Mouse (Mus musculus) olfactory bulb, adult 2 months (tissue): Measurements from ENCODE around the gene Pmel. TPM values are rescaled to one million over a fixed set of nuclear protein-coding genes. Genes with fewer than 3 reads are reported as not detected.
"Not testable (repeated sequence)": the region's sequence is repeated elsewhere in the genome, so short reads cannot be mapped to it uniquely, and the experiment has no call there.

Experiments
- H3K27ac ChIP-seq: fragments of 200-500 bp; 2 replicates; pipeline ENCODE4 v1.5.1; 2012; ENCODE audit warnings: low read depth, low read length; ENCODE audit not compliant: insufficient read depth
- H3K4me1 ChIP-seq: fragments of 200-500 bp; 2 replicates; pipeline ENCODE4 v1.6.1; 2012; ENCODE audit warnings: low read length; ENCODE audit not compliant: control insufficient read depth, insufficient read depth
- H3K4me3 ChIP-seq: fragments of 200-500 bp; 2 replicates; pipeline ENCODE4 v1.5.1; 2012; ENCODE audit warnings: mild to moderate bottlenecking, low read depth, low read length, moderate library complexity; ENCODE audit not compliant: insufficient read depth
- CTCF ChIP-seq: fragments of 200-500 bp; IDR thresholded peaks from 2 replicates; pipeline ENCODE4 v1.5.1; 2012; ENCODE audit warnings: low read depth, mild to moderate bottlenecking, low read length, moderate library complexity; ENCODE audit not compliant: insufficient read depth
- POLR2A ChIP-seq: fragments of 200-500 bp; IDR thresholded peaks from 2 replicates; pipeline ENCODE4 v1.6.1; 2012; ENCODE audit warnings: mild to moderate bottlenecking, low read depth, low read length, moderate library complexity; ENCODE audit not compliant: insufficient read depth
- WGBS: fragments of 180-500 bp; shearing (Covaris S2); methylation state at CpG from one replicate; pipeline ENCODE4 v1.1.7; 2018; 5-methylcytosine and 5-hydroxymethylcytosine counted together
- polyA plus RNA-seq: library from polyadenylated mRNA; stranded (reverse); fragments of >200 nt; gene quantifications from 2 replicates; pipeline ENCODE4 v1.2.4, GENCODE M21; 2012; ENCODE audit warnings: low replicate concordance; ENCODE audit not compliant: missing spikeins, insufficient read depth, insufficient read length

Gene Pmel
- polyA plus RNA-seq, 1 experiment: not detected

- H3K4me1 ChIP-seq: 0 out of 2 replicates have a peak, but pooled peaks cover 7% of the 10 kb centered on the region
- no peak for TF ChIP-seq CTCF
- H3K27ac ChIP-seq: no peak overlapping the region
- WGBS: 77% methylated on average over 11 of the region's 11 CpGs
- no peak overlapping the region for H3K4me3 ChIP-seq
These were observed 4.4 kb upstream of the Pmel start for GRCm38 (mm10) chr10:128699611-128700010.

- TF ChIP-seq CTCF: no peak
- no peak for TF ChIP-seq POLR2A
- Histone ChIP-seq H3K27ac (no peak overlapping the region), H3K4me3 (no peak overlapping the region), H3K4me1 (peaks cover 11% of the 10 kb centered on the region)
- WGBS: 87% methylated on average over 5 of the region's 5 CpGs
These were observed 3.3 kb upstream of the Pmel start for GRCm38 (mm10) chr10:128700712-128701111.

GRCm38 (mm10) chr10:128702328-128703007 is 1.5 kb upstream of the Pmel start:
- H3K27ac ChIP-seq: no peak overlapping the region
- 72% methylated on average over 6 of the region's 6 CpGs for WGBS
- no peak overlapping the region for H3K4me3 ChIP-seq
- peaks cover 9% of the 10 kb centered on the region for H3K4me1 ChIP-seq
- TF ChIP-seq CTCF: no peak
- TF ChIP-seq POLR2A: no peak

GRCm38 (mm10) chr10:128704491-128705316 is 709 bp downstream of the Pmel start, which contains the start of gene Cdk2:
Gene Cdk2, minus strand, starts transcription at chr10:128705031.
- Histone ChIP-seq H3K4me3 (peak within 1 kb of the TSS; percentile 64), H3K27ac (no peak within 1 kb of the TSS), H3K4me1 (peaks cover 9% of the 10 kb centered on the region)
- under 1% methylated on average over 62 of the region's 62 CpGs for WGBS
- no peak for TF ChIP-seq POLR2A
- TF ChIP-seq CTCF: no peak

- Histone ChIP-seq H3K4me1 (peaks cover 9% of the 10 kb centered on the region), H3K27ac (no peak overlapping the region), H3K4me3 (peak overlapping the region; percentile 64)
- WGBS: 7% methylated on average over 11 of the region's 11 CpGs
- TF ChIP-seq POLR2A (no peak), CTCF (no peak)
These were observed 1.3 kb downstream of the Pmel start for GRCm38 (mm10) chr10:128705317-128705693.

GRCm38 (mm10) chr10:128711318-128711717 is 7.3 kb downstream of the Pmel start:
- WGBS: 98% methylated on average over 7 of the region's 7 CpGs
- not testable (repeated sequence) for H3K4me1 ChIP-seq

GRCm38 (mm10) chr10:128715559-128716537 is 11.9 kb downstream of the Pmel start:
- Histone ChIP-seq H3K4me1 (no peaks in the 10 kb centered on the region), H3K27ac (no peak overlapping the region), H3K4me3 (no peak overlapping the region)
- no peak for TF ChIP-seq POLR2A
- TF ChIP-seq CTCF: no peak
- 86% methylated on average over 19 of the region's 19 CpGs for WGBS

More at GRCm38 (mm10) chr10:128711318-128711717, 7.3 kb downstream of the Pmel start:
- not testable (repeated sequence) for H3K27ac ChIP-seq, H3K4me3 ChIP-seq

GRCm38 (mm10) chr10:128725466-128725865 is 21.5 kb downstream of the Pmel start:
- not testable (repeated sequence) for H3K4me1 ChIP-seq, H3K27ac ChIP-seq, H3K4me3 ChIP-seq
- 89% methylated on average over 4 of the region's 4 CpGs for WGBS

GRCm38 (mm10) chr10:128728059-128728458 is 24.1 kb downstream of the Pmel start:
- WGBS: 79% methylated on average over 5 of the region's 5 CpGs
- no peak overlapping the region for H3K4me3 ChIP-seq
- no peak overlapping the region for H3K27ac ChIP-seq
- TF ChIP-seq POLR2A (no peak), CTCF (no peak)
- H3K4me1 ChIP-seq: peaks cover 3% of the 10 kb centered on the region; the same call in 1 of the 2 replicates
